Mouse (Mus musculus): Measurements from ENCODE around the gene P4ha2. TPM values are rescaled to one million over a fixed set of nuclear protein-coding genes. Genes with fewer than 3 reads are reported as not detected.

Gene P4ha2
- polyA plus RNA-seq (2021; fragmentation: Nextera tagmentation), result 9.9 and 11.2 TPM in 2 replicates
- long read RNA-seq, experiment 1, transcript P4ha2-202 (16 exons, 2,263 nt), result major isoform, 7 of 19 reads
- long read RNA-seq, experiment 1, partial matches to known transcripts, result 5 of 19 reads
- long read RNA-seq, experiment 1, other reads (novel, unspliced or antisense), result 3 of 19 reads
- long read RNA-seq, experiment 2, transcript P4ha2-201 (16 exons, 2,230 nt), result minor isoform, 32 of 117 reads
- long read RNA-seq, experiment 2, transcript P4ha2-202 (16 exons, 2,263 nt), result major isoform, 63 of 117 reads
- long read RNA-seq, experiment 2, partial matches to known transcripts, result 11 of 117 reads
- long read RNA-seq, experiment 2, other reads (novel, unspliced or antisense), result 10 of 117 reads

GRCm38 (mm10) chr11:54100045-54100691 lies at the start of gene P4ha2:
Gene P4ha2, plus strand, starts transcription at chr11:54100095.

GRCm38 (mm10) chr11:54068520-54069371 lies 31.1 kb upstream of the P4ha2 start, which contains the start of gene Pdlim4:
Gene Pdlim4, minus strand, starts transcription at chr11:54069014.

Other genes starting within 250 kb of the P4ha2 start
- gene Gm12216, start 240.8 kb upstream of the P4ha2 start, polyA plus RNA-seq (2021; fragmentation: Nextera tagmentation), result 3.6 and 4.5 TPM in 2 replicates
- 2.9 and 5.3 TPM in 2 replicates for gene Slc22a5, start 208.4 kb upstream of the P4ha2 start, polyA plus RNA-seq (2021; fragmentation: Nextera tagmentation)
- gene Slc22a21, start 119.8 kb upstream of the P4ha2 start, polyA plus RNA-seq (2021; fragmentation: Nextera tagmentation), result 0.90 and 1.4 TPM in 2 replicates
- 9.8 and 10.2 TPM in 2 replicates for gene Slc22a4, start 72.0 kb upstream of the P4ha2 start, polyA plus RNA-seq (2021; fragmentation: Nextera tagmentation)
- 48.0 and 54.4 TPM in 2 replicates for gene Pdlim4, start 31.1 kb upstream of the P4ha2 start, polyA plus RNA-seq (2021; fragmentation: Nextera tagmentation)
- not detected in 2 replicates for gene Csf2, start 149.6 kb downstream of the P4ha2 start, polyA plus RNA-seq (2021; fragmentation: Nextera tagmentation)
- gene Il3, start 167.2 kb downstream of the P4ha2 start, polyA plus RNA-seq (2021; fragmentation: Nextera tagmentation), result not detected in 2 replicates
- gene Acsl6, start 203.7 kb downstream of the P4ha2 start, polyA plus RNA-seq (2021; fragmentation: Nextera tagmentation), result 146 and 158 TPM in 2 replicates